Mouse (Mus musculus): ENCODE measurements at regions not wholly inside any gene's neighbourhood (a gene's known extent, or its start where the extent isn't known, plus 50 kb on each side); places are given as distances from the start of the nearest gene placed in this dataset.

- no peak for DNase-seq (ENCODE audit: low spot score in 2 of 2)
Observed at GRCm38 (mm10) chr17:45866876-45867652, 133.4 kb upstream of the 1600014C23Rik start.

DNA sequence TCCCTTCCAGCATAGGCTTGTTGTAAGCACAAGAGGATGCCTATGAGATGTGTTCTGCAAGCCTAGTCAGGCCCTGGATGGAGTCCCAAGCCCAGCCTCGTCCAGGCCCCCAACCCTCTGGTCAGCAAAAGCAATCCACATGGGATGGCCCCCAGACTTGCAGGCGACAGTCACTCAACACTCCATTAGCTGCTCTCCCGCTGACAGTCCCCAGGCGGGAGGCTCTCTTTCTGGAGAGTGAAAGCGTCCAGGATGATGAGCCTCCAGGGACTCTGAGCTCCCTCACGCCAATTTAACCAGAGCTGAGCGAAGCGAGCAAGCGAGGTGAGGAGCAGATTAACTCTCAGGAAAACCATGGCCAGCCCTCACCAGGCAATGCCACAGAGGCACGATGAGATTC, 132.7 kb upstream of the 1600014C23Rik start:
- DNase-seq (ENCODE audit: low spot score in 2 of 2) = no peak

GRCm38 (mm10) chr17:45865944-45866343, 132.3 kb upstream of the 1600014C23Rik start:
- DNase-seq (ENCODE audit: low spot score in 2 of 2) = no peak

- DNase-seq (ENCODE audit: low spot score in 2 of 2) = no peak
Observed at GRCm38 (mm10) chr17:45863471-45864205, 130.0 kb upstream of the 1600014C23Rik start.

- DNase-seq (ENCODE audit: low spot score in 2 of 2) = no peak
Observed at GRCm38 (mm10) chr17:45863031-45863430, 129.4 kb upstream of the 1600014C23Rik start.

DNA sequence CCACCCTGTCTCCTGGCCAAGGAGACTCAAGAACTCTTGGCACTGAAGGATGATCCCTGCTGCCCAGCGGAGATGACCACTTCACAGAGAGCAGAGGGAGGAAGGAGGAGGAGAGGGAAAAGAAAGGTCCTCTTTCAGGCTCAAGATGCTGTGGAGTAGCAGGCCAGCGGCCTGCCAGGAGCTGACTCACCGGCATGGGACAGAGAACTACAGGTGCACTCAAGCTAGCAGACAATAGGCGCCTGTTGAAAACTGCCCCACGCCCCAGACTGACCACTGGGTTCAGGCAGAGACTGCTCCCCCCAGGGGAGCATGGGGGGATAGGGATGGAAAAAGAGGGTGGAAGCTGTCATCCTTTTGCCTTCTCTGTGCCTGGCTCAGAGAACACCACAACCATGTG, 125.8 kb upstream of the 1600014C23Rik start:
- no peak for DNase-seq (ENCODE audit: low spot score in 2 of 2)

- DNase-seq (ENCODE audit: low spot score in 2 of 2) = no peak
Observed at GRCm38 (mm10) chr17:45853931-45854653, 120.4 kb upstream of the 1600014C23Rik start.

- no peak for DNase-seq (ENCODE audit: low spot score in 2 of 2)
Observed at GRCm38 (mm10) chr17:45852402-45852801, 118.8 kb upstream of the 1600014C23Rik start.

DNA sequence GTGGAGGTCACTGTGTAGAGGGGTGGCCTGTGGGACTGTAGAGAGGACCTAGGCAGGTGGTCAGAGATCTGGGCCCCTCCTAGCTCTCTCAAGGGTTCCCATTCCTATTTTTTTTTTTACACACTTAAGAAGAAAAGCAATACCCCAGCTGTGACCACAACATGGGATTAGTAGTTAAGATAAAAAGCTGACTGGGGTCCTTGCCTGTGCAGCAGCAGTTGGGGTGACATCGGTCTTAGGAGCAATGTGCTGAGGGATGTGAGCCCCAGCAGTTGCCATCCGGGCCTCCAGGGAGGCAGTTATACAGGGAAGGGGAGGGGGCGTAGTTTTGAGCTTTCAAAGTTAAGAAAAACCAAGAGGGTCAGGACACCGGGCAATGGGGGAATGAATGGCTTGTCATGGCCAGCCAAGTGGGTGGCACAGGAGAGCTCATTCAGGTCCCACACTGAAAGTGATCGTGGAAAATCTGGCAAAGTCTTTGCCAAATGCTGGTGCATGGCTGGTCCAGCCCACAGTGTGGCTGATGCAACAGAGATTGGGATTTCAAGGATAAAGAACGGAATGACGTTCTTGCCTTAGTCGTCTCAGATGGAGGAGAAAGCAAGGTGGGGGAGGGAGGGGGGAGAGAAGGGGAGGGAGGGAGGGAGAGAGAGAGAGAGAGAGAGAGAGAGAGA, 118.2 kb upstream of the 1600014C23Rik start:
- no peak for DNase-seq (ENCODE audit: low spot score in 2 of 2)

GRCm38 (mm10) chr17:45850976-45851375, 117.3 kb upstream of the 1600014C23Rik start:
- DNase-seq (ENCODE audit: low spot score in 2 of 2) = no peak

- no peak for DNase-seq (ENCODE audit: low spot score in 2 of 2)
Observed at GRCm38 (mm10) chr17:45850174-45850573, 116.5 kb upstream of the 1600014C23Rik start.

GRCm38 (mm10) chr17:45848605-45849004, 115.0 kb upstream of the 1600014C23Rik start:
- no peak for DNase-seq (ENCODE audit: low spot score in 2 of 2)

GRCm38 (mm10) chr17:45847701-45848378, 114.2 kb upstream of the 1600014C23Rik start:
- no peak for DNase-seq (ENCODE audit: low spot score in 2 of 2)

DNA sequence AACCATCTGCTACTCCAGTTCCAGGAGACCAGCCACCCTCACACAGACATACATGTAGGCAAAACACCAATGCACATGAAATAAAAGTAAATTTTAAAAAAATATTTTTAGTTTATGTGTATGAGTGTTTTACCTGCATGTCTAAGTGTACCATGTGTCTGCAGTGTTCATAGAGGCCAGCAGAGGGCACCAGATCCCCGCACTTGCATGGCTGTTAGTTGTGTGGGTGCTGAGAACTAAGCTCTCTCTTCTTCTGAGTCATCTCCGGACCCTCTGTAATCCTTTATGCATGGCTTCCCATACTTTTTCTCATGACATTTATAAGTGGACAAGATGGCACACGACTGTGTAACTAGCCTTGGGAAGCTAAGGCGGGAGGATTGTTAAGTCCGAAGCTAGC, 112.2 kb upstream of the 1600014C23Rik start:
- DNase-seq (ENCODE audit: low spot score in 2 of 2) = no peak

GRCm38 (mm10) chr17:45836731-45837130, 103.1 kb upstream of the 1600014C23Rik start:
- no peak for DNase-seq (ENCODE audit: low spot score in 2 of 2)

DNA sequence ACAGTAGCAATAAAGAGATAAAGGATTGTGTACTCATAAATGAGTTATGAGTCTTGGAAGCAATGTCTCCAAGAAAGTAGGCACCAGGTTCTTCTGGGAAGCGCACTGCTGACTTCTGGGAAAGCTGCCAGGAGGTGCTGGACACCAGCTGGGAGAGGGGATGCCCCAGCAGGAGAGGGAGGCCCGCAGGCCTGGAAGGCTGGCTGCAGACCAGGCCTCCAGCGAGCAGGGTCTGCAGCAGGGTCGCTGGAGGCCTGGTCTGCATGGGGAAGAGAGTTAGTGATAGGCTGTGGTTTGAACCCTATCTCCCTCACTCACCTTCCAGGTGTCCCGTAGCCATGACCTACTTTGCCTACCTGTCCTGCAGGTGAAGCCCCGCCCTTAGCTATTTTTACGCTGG, 102.6 kb upstream of the 1600014C23Rik start:
- no peak for DNase-seq (ENCODE audit: low spot score in 2 of 2)

DNA sequence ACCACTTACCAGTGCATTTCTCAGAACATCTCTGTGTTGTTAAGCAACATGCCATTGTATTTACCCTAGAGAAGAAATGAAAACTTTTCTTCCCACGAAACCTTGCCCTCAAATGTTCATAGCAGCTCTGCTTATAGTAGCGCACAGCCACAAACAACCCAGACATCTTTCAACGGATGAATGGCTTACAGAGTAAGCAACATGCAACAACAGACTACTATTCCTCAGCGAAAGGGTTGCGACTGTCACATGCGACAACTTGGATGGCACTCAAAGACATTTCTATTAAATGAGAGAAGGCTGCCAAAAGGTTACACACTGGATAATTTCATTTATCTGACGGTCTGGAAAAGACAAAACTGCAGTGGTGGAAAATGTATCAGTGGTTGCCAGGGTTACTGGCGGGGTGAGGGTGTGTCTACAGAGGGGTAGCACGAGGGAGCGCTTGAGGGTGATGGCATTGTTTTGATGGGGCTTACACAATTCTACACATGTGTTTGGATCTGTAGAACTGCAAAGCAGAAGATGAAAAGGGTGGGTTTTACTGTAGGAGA, 101.0 kb upstream of the 1600014C23Rik start:
- no peak for DNase-seq (ENCODE audit: low spot score in 2 of 2)

GRCm38 (mm10) chr17:45830324-45830723, 96.7 kb upstream of the 1600014C23Rik start:
- no peak for DNase-seq (ENCODE audit: low spot score in 2 of 2)

DNA sequence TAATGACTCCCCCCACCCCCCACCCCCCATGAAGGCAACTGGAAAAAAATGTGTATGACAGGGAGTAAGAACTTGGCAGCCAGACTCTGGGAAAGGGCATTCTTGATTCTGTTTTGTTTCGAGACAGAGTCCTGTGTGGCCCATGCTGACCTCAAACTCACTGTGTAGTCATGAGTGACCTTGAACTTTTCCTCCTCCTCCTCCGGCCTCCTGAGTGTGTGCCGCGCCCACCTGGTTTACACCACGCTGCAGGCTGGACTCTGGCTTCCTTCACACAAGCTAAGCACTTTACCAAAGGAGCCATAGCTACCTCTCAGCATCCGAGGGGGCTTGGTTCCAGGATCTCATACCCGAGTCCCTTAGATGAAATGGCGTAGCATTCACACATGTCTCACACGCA, 95.9 kb upstream of the 1600014C23Rik start:
- no peak for DNase-seq (ENCODE audit: low spot score in 2 of 2)

GRCm38 (mm10) chr17:45828843-45829242, 95.2 kb upstream of the 1600014C23Rik start:
- DNase-seq (ENCODE audit: low spot score in 2 of 2) = no peak

GRCm38 (mm10) chr17:45828284-45828824, 94.7 kb upstream of the 1600014C23Rik start:
- no peak for DNase-seq (ENCODE audit: low spot score in 2 of 2)

Data from natural killer cell, adult 2 months (primary cell).